Mouse (Mus musculus): ENCODE measurements around the gene Synpo2.

- TF ChIP-seq EP300 (IDR thresholded peaks at IDR 0.05; ENCODE audit: low read depth) (no peak), CTCF (IDR thresholded peaks at IDR 0.05; ENCODE audit: low read depth) (no peak)
Observed at GRCm38 (mm10) chr3:123131151-123131756, 104.7 kb downstream of the Synpo2 start.

Measured in heart, postnatal 0 days (tissue).